Mouse (Mus musculus) bone marrow, adult 2 months (tissue): ENCODE results near the gene Smndc1.

Source experiments
- CTCF ChIP-seq: fragments of 200-500 bp; IDR thresholded peaks from 2 replicates; pipeline ENCODE4 v1.5.1; 2011; ENCODE audit warnings: low read length, control low read depth; ENCODE audit not compliant: control insufficient read depth, insufficient read depth
- POLR2A ChIP-seq: fragments of 200-500 bp; IDR thresholded peaks from 2 replicates; pipeline ENCODE4 v1.6.1; 2011; ENCODE audit warnings: low read depth, mild to moderate bottlenecking, control low read depth, low read length, borderline replicate concordance; ENCODE audit not compliant: control insufficient read depth

- TF ChIP-seq CTCF (no peak), POLR2A (no peak)
Measured at GRCm38 (mm10) chr19:53354271-53355000, 35.9 kb downstream of the Smndc1 start.
